Mouse (Mus musculus): ENCODE measurements around the gene Glb1l3.
"Not testable (repeated sequence)": the region's sequence is repeated elsewhere in the genome, so short reads cannot be mapped to it uniquely, and the experiment has no call there.

Gene Glb1l3

GRCm38 (mm10) chr9:26860751-26861150 is at the start of gene Glb1l3:
TSS of gene Glb1l3 (minus strand) at chr9:26860890.
- DNase-seq (ENCODE audit: low spot score in 2 of 2) = no peak

DNA sequence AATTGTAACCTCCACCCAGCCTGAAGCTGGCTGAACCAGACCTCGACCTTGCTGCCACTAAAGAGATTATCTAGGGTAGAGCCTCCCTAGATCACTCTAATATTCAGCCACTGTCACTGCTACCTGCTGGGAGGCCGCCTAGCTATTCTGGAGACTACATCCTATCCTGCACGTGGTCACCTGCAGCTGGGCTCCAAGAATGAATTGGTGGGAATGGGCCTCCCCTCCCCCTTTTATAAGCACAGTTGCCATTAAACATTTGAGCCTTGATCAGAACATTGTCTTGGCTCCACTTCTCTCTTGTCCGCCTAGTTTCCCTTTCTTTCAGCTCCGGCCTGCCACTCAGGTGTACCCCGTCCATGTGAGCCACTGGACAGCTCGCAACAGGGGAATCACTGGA is 9.2 kb upstream of the Glb1l3 start:
- not testable (repeated sequence) for DNase-seq (ENCODE audit: low spot score in 2 of 2)

GRCm38 (mm10) chr9:26831089-26831488 is 29.6 kb downstream of the Glb1l3 start:
- DNase-seq (ENCODE audit: low spot score in 2 of 2) = no peak

GRCm38 (mm10) chr9:26819942-26820341 is 40.7 kb downstream of the Glb1l3 start:
- DNase-seq (ENCODE audit: low spot score in 2 of 2) = no peak

DNA sequence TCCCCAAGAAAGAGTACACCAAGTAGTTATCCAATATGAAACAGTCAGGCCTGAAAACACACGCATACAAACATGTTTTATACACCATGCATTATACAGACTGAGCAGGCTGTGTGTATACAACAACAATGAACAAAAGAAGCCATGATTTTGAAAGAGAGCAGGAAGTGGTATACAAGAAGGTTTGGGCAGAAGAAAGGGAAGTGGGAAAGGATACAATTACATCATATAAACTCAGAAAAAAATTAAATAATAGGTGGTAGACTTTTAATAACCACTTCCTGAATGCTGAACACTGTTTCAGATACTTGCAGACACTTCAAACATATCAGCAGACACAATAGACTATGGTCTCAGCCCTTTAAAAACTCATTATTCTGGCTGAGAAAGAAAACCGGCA is 52.0 kb downstream of the Glb1l3 start:
- DNase-seq (ENCODE audit: low spot score in 2 of 2) = no peak

- DNase-seq (ENCODE audit: low spot score in 2 of 2) = peak in 1 of 2 experiments; percentile 1
These were observed 54.6 kb downstream of the Glb1l3 start, which contains the start of gene Glb1l2 for GRCm38 (mm10) chr9:26805935-26806666. TSS of gene Glb1l2 (minus strand) at chr9:26806468.

- DNase-seq (ENCODE audit: low spot score in 2 of 2) = no peak
These were observed 56.4 kb downstream of the Glb1l3 start for GRCm38 (mm10) chr9:26804321-26804720.

DNA sequence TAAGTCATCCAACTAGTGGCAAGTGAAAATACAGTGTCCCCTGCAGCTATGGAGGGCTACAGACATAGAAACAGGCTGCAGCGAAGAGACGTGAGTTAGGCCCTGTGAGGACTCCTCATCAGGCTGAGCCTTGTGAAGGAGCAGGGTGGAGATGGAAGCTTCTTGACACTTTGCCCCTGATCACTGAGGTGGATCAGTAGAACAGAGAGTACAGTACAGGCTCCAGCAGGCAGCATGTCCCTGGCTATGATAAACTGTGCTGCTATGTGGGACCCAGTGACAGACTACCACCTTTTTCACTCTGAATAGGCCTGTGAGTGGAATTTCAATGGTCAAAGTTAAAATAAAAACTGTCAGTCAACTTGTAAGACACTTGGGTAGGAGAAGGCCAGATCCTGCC is 60.3 kb downstream of the Glb1l3 start:
- no peak for DNase-seq (ENCODE audit: low spot score in 2 of 2)

DNA sequence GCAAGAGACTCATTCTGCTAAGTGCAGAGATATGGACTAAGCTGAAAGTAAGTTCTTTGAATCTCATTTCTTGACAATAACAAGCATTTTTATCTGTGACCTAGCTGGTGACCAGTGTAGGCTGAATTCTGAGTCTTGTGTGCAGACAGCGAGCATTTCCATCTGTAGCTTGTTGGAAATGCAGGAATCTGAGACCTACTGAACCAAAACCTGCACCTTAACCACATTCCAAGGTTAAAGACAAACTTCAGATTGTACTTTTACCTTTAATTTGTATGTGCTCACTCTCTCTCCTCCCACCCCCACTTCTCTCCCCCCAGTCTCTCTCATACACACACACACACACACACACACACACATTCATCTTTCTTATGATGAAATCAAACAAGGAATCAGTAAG is 62.0 kb downstream of the Glb1l3 start:
- DNase-seq (ENCODE audit: low spot score in 2 of 2) = no peak

DNA sequence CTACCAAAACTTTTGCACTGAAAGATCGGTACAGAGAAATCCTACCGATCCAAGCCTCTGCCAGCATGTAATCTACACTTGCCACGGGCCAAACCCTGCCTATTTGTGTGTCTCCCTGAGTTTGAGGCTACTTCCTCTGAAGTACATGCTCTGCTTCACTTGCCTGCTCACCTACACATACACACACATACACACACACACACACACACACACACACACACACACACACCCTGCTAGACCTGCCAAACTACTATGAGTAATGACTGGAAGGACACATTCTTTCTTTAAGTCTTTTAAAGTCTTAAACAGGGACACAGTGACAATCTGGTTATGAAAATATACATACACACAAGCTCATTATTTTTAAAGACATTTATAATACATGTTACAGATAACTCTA is 62.5 kb downstream of the Glb1l3 start:
- no peak for DNase-seq (ENCODE audit: low spot score in 2 of 2)

DNA sequence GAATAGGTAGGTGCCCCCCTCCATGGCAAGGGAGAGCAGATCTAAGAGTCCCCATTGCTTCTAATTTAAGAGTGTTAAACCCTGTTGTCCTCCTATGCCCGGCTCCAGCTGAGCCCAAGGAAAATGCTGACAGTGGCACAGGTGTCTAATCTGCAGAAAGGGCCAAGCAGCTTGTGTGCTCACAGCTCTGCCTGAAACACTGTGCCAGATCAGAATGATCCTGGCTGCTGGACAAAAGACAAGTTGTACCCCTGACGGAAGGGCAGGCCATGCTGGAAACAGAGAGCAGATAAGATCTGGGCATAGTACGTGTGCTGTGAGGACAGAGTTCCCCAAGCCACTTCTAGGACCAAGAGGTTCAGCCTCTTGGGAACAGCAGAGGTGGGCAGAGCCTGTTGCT is 67.9 kb downstream of the Glb1l3 start:
- DNase-seq (ENCODE audit: low spot score in 2 of 2) = no peak

- DNase-seq (ENCODE audit: low spot score in 2 of 2) = no peak
These were observed 77.2 kb downstream of the Glb1l3 start for GRCm38 (mm10) chr9:26783414-26783975.

GRCm38 (mm10) chr9:26778421-26778820 is 82.3 kb downstream of the Glb1l3 start:
- no peak for DNase-seq (ENCODE audit: low spot score in 2 of 2)

DNA sequence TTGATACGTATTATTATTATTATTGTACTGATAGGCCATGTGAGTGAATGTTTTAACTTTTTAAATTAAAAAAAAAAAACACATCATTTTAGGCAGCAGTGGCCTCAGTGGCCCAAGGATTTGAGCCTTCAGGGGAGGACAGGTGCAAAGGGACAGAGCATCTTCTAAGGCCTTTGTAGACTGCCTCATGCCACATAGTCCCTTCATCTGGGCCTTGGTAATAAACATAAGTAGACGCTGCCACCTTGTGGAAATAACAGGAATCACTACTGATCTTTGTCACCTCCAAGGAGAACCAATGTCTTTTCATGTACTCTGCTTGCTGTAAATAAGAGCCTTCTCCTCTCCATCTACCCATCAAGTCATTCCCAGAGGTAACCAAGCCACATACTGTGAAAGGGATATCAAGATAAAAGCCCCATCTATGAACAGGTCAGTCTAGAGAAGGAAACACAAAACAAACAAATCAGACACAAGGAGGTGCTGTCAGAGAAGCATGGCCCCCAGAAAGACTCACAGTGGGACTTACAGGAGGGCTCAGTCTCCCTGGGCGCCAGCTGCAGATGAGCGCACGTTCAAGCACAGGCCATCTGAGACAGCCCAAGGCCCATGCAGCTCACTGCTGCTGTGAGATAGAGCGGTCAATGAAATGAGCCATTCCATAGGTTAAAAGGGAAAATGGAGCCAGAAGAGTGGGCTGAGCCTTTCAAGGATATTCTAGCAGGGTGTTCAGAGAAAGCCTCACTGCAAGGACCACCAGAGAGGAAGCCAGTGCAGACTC is 84.4 kb downstream of the Glb1l3 start:
- no peak for DNase-seq (ENCODE audit: low spot score in 2 of 2)

GRCm38 (mm10) chr9:26775700-26776099 is 85.0 kb downstream of the Glb1l3 start:
- DNase-seq (ENCODE audit: low spot score in 2 of 2) = no peak

GRCm38 (mm10) chr9:26768181-26768580 is 92.5 kb downstream of the Glb1l3 start:
- DNase-seq (ENCODE audit: low spot score in 2 of 2) = no peak
